ENCODE assay signal across 37 mouse cellular contexts in the genomic region with DNA sequence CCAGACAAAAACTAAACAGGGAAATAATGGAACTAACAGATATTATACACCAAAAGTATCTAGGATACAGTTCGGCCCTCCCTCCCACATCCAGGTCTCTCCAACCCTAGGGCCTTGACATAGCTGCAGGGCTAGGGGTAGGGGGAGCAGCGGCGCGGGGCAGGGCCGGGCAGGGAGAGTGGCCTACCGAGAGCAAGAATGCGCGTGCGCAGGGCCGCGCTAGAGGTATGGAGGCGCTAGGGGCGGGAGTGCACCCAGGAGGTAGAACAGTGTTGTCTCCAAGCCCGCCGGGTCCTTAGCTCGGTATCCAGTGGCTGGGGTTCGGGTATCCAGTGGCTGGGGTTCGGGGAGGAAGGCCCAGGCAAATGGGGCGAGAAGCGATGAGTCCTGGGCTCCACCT. TPM values are rescaled to one million over a fixed set of nuclear protein-coding genes. Genes with fewer than 3 reads are reported as not detected.
DNase-seq lines count a peak whose midpoint lies in the region; ATAC-seq and TF ChIP-seq lines count a peak whose summit lies in the region.
"Had no signal": no experiment of that assay in that cellular context is flagged by ENCODE, and none has a peak within 500 bp of the region (broad histone marks: within the 10 kb centered on the region; RNA-seq: fewer than 3 reads in every experiment).

No protein-coding gene starts in this region.

- H3K27ac ChIP-seq in heart, embryonic 10.5 days: no peak overlapping the region
- H3K27ac ChIP-seq in heart, embryonic 12.5 days (ENCODE audit: poor library complexity, severe bottlenecking): no peak overlapping the region
- H3K27ac ChIP-seq in ES-E14 (ENCODE audit: insufficient read depth, low read depth, low read length, poor library complexity, severe bottlenecking): peak overlapping the region; percentile 44; the same call in 1 of the 2 replicates
- H3K27ac ChIP-seq: embryonic facial prominence, embryonic 10.5 days; embryonic facial prominence, embryonic 13.5 days; forebrain, embryonic 12.5 days; forebrain, embryonic 15.5 days; heart, adult 2 months; heart, embryonic 15.5 days; hindbrain, embryonic 10.5 days; hindbrain, embryonic 14.5 days; hindbrain, postnatal 0 days had no signal

- no peaks in the 10 kb centered on the region for H3K4me1 ChIP-seq in heart, embryonic 10.5 days
- H3K4me1 ChIP-seq in heart, embryonic 12.5 days (replicated peaks): no peaks in the 10 kb centered on the region
- H3K4me1 ChIP-seq in E14TG2a.4 (replicated peaks; ENCODE audit: low read depth, low read length): peaks cover 6% of the 10 kb centered on the region; the same call in 1 of the 2 replicates
- no peaks in the 10 kb centered on the region for H3K4me1 ChIP-seq in ES-E14 (ENCODE audit: control insufficient read depth in 2 of 2, insufficient read depth in 2 of 2, low read length in 2 of 2, poor library complexity in 1 of 2)
- H3K4me1 ChIP-seq: embryonic facial prominence, embryonic 10.5 days; embryonic facial prominence, embryonic 13.5 days; forebrain, embryonic 12.5 days; forebrain, embryonic 15.5 days; heart, embryonic 15.5 days; hindbrain, embryonic 10.5 days had no signal

- no peak for ATAC-seq in heart, embryonic 12.5 days (ENCODE audit: insufficient number of reproducible peaks, low FRiP score)
- ATAC-seq: forebrain, embryonic 15.5 days; hindbrain, postnatal 0 days; inflammation-experienced regulatory T-cells, adult 6 months; intestine, embryonic 16.5 days; Patski had no signal

- no peaks in the 10 kb centered on the region for H3K27me3 ChIP-seq in heart, embryonic 10.5 days (ENCODE audit: insufficient read depth, poor library complexity, severe bottlenecking)
- H3K27me3 ChIP-seq in heart, embryonic 12.5 days (replicated peaks): no peaks in the 10 kb centered on the region
- no peaks in the 10 kb centered on the region for H3K27me3 ChIP-seq in E14TG2a.4 (ENCODE audit: insufficient read depth, low read length)
- H3K27me3 ChIP-seq: embryonic facial prominence, embryonic 13.5 days; forebrain, embryonic 12.5 days; forebrain, embryonic 15.5 days; heart, embryonic 15.5 days; Patski had no signal

- no peak overlapping the region for H3K4me2 ChIP-seq in heart, embryonic 12.5 days
- H3K4me2 ChIP-seq: embryonic facial prominence, embryonic 13.5 days; forebrain, embryonic 12.5 days; forebrain, embryonic 15.5 days; heart, embryonic 11.5 days; heart, embryonic 15.5 days; hindbrain, embryonic 14.5 days had no signal

- peaks cover 4% of the 10 kb centered on the region for H3K9me3 ChIP-seq in heart, embryonic 10.5 days
- H3K9me3 ChIP-seq in heart, embryonic 12.5 days (replicated peaks): peaks cover 7% of the 10 kb centered on the region
- H3K9me3 ChIP-seq in E14TG2a.4 (ENCODE audit: low read length) (no peaks in the 10 kb centered on the region), ES-E14 (ENCODE audit: control insufficient read depth, insufficient read depth, low read depth, low read length) (no peaks in the 10 kb centered on the region)

- peak; percentile 73 for DNase-seq in heart, embryonic 10.5 days (ENCODE audit: low spot score)
- peak; percentile 83 for DNase-seq in ES-E14 (ENCODE audit: low read depth, low spot score)
- peak; percentile 95 for DNase-seq in ZHBTc4 (ENCODE audit: low read depth, low spot score)
- DNase-seq in gastrocnemius, postnatal 10 days: no peak
- DNase-seq in layer of hippocampus, adult 9-11 months: no peak
- no peak for DNase-seq in urinary bladder, postnatal 10 days (ENCODE audit: low spot score)
- DNase-seq: adrenal gland, postnatal 10 days; adrenal gland, postnatal 36 days; cerebellum, adult 11 months; cerebellum, adult 2 months; cerebellum, adult 9-11 months; cerebellum, postnatal 36 days; embryo, embryonic 11 days; gastrocnemius, postnatal 36 days; heart, adult 2 months; heart, postnatal 10 days; heart, postnatal 36 days had no signal

- H3K9ac ChIP-seq in heart, embryonic 12.5 days: no peak overlapping the region
- peak overlapping the region; percentile 81 for H3K9ac ChIP-seq in ES-E14 (ENCODE audit: insufficient read depth, low read depth, low read length, poor library complexity, severe bottlenecking)
- H3K9ac ChIP-seq: embryonic facial prominence, embryonic 13.5 days; forebrain, embryonic 12.5 days; forebrain, embryonic 15.5 days; heart, embryonic 15.5 days; hindbrain, embryonic 14.5 days had no signal

- H3K4me3 ChIP-seq in heart, embryonic 10.5 days: no peak overlapping the region
- H3K4me3 ChIP-seq in heart, embryonic 12.5 days: no peak overlapping the region
- H3K4me3 ChIP-seq in E14TG2a.4 (replicated peaks; ENCODE audit: low read length) (peak overlapping the region; percentile 78), ES-E14 (ENCODE audit: insufficient read depth in 1 of 2, low read depth in 1 of 2, low read length in 2 of 2, poor library complexity in 1 of 2, severe bottlenecking in 1 of 2) (peak overlapping the region; percentile 64 to 88)
- H3K4me3 ChIP-seq: embryonic facial prominence, embryonic 10.5 days; embryonic facial prominence, embryonic 13.5 days; erythroblast, embryonic 14.5 days; forebrain, embryonic 12.5 days; forebrain, embryonic 15.5 days; heart, adult 2 months; heart, embryonic 15.5 days; hindbrain, embryonic 10.5 days had no signal

- no peak for TF ChIP-seq CTCF in E14TG2a.4 (conservative IDR thresholded peaks at IDR 0.05; ENCODE audit: low read length)

- whole genome bisulfite sequencing in heart, embryonic 10.5 days: 49% methylated on average over 20 of the region's 20 CpGs
- WGBS in heart, embryonic 12.5 days: 38% methylated on average over 20 of the region's 20 CpGs

- in situ Hi-C loops in ES-E14 (cut with MboI; ENCODE audit: low sequenced_read_pairs in 2 of 2, unreplicated experiment in 2 of 2): no loop called here

- H3K36me3 ChIP-seq in heart, embryonic 10.5 days: no peaks in the 10 kb centered on the region
- H3K36me3 ChIP-seq in heart, embryonic 12.5 days: no peaks in the 10 kb centered on the region
- H3K36me3 ChIP-seq in E14TG2a.4 (ENCODE audit: insufficient read depth, low read length): no peaks in the 10 kb centered on the region
- no peaks in the 10 kb centered on the region for H3K36me3 ChIP-seq in ES-E14 (ENCODE audit: control insufficient read depth, insufficient read depth, low read length, poor library complexity, severe bottlenecking)
- H3K36me3 ChIP-seq: embryonic facial prominence, embryonic 10.5 days; embryonic facial prominence, embryonic 13.5 days; forebrain, embryonic 12.5 days; forebrain, embryonic 15.5 days; G1E; heart, embryonic 15.5 days; hindbrain, embryonic 10.5 days had no signal

TF ChIP-seq in ES-E14, 5 proteins besides CTCF, POLR2A, EP300 and RAD21:
- TF ChIP-seq MAFK (IDR thresholded peaks at IDR 0.05; ENCODE audit: insufficient read depth, low read depth, low read length) (no peak), HCFC1 (IDR thresholded peaks at IDR 0.05; ENCODE audit: borderline replicate concordance, insufficient read depth, low read length) (no peak), ZNF384 (IDR thresholded peaks at IDR 0.05; ENCODE audit: low read depth, low read length) (no peak), CHD2 (IDR thresholded peaks at IDR 0.05; ENCODE audit: low read depth, low read length) (no peak), ZC3H11A (IDR thresholded peaks at IDR 0.05; ENCODE audit: borderline replicate concordance, low read depth, low read length) (no peak)

RNA-seq across cellular contexts. Expression of gene Gm17067, which starts 23.0 kb away (rescaled TPM):
- not detected in 2 replicates for polyA plus RNA-seq in heart, embryonic 10.5 days (2016; fragmentation: Nextera tagmentation; extraction: Ambion mirVana)
- polyA plus RNA-seq in heart, embryonic 12.5 days (2016; fragmentation: Nextera tagmentation; extraction: Ambion mirVana): not detected in 2 replicates
- 45.3 and 50.6 TPM in 2 replicates for total RNA-seq in ES-E14 (2012; rRNA removed)
- total RNA-seq in gastrocnemius, postnatal 10 days (2021): not detected
- total RNA-seq: gastrocnemius, adult 8-10 months; gastrocnemius, postnatal 36 days; granulocyte monocyte progenitor cell, adult 5-6 weeks; heart, adult 2 months; heart, postnatal 10 days; heart, postnatal 36 days; hindbrain, postnatal 0 days had no signal
- polyA plus RNA-seq: cerebellum, adult 2 months; cortical plate, adult 2 months; embryonic facial prominence, embryonic 10.5 days; embryonic facial prominence, embryonic 13.5 days; erythroblast, embryonic 14.5 days; forebrain, embryonic 12.5 days; forebrain, embryonic 15.5 days; G1E; heart, adult 2 months; heart, embryonic 11.5 days; heart, embryonic 15.5 days; hindbrain, embryonic 10.5 days; hindbrain, embryonic 14.5 days; hindbrain, postnatal 0 days; inflammation-experienced regulatory T-cells, adult 6 months; intestine, embryonic 16.5 days; Patski had no signal

RNA-seq across cellular contexts. Expression of gene Vmn2r62, which starts 43.5 kb away (rescaled TPM):
- not detected in 2 replicates for polyA plus RNA-seq in heart, embryonic 10.5 days (2016; fragmentation: Nextera tagmentation; extraction: Ambion mirVana)
- not detected in 2 replicates for polyA plus RNA-seq in heart, embryonic 12.5 days (2016; fragmentation: Nextera tagmentation; extraction: Ambion mirVana)
- 0.05 TPM in 1 of 2 replicates, not detected in the other for total RNA-seq in ES-E14 (2012; rRNA removed)
- not detected for total RNA-seq in gastrocnemius, postnatal 10 days (2021)
- total RNA-seq: adrenal gland, adult 18-20 months; adrenal gland, postnatal 10 days; adrenal gland, postnatal 36 days; G1E; gastrocnemius, adult 8-10 months; gastrocnemius, postnatal 36 days; granulocyte monocyte progenitor cell, adult 5-6 weeks; heart, adult 2 months; heart, postnatal 10 days; heart, postnatal 36 days; hindbrain, postnatal 0 days had no signal
- polyA plus RNA-seq: cerebellum, adult 2 months; cortical plate, adult 2 months; embryonic facial prominence, embryonic 10.5 days; embryonic facial prominence, embryonic 13.5 days; erythroblast, embryonic 14.5 days; forebrain, embryonic 12.5 days; forebrain, embryonic 15.5 days; G1E; heart, adult 2 months; heart, embryonic 11.5 days; heart, embryonic 15.5 days; hindbrain, embryonic 10.5 days; hindbrain, embryonic 14.5 days; hindbrain, postnatal 0 days; inflammation-experienced regulatory T-cells, adult 6 months; intestine, embryonic 16.5 days had no signal

RNA-seq across cellular contexts. Expression of gene Zfp975, which starts 57.3 kb away (rescaled TPM):
- 9.0 and 9.9 TPM in 2 replicates for polyA plus RNA-seq in heart, embryonic 10.5 days (2016; fragmentation: Nextera tagmentation; extraction: Ambion mirVana)
- polyA plus RNA-seq in heart, embryonic 12.5 days (2016; fragmentation: Nextera tagmentation; extraction: Ambion mirVana): 8.1 and 8.5 TPM in 2 replicates
- total RNA-seq in ES-E14 (2012; rRNA removed): 21.2 and 22.9 TPM in 2 replicates
- 1 to 10 TPM; 3.2 to 4.3 TPM for total RNA-seq in gastrocnemius, postnatal 10 days (2021)
- polyA plus RNA-seq: erythroblast, embryonic 14.5 days had no signal

Comparison
In these comparisons a context has a peak if more than half of its experiments do, and no peak if none do; other contexts are left out.
1. DNase-seq: peak in heart, embryonic 10.5 days (single experiment), ES-E14 (single experiment) and ZHBTc4 (single experiment); none in gastrocnemius, postnatal 10 days (single experiment), layer of hippocampus, adult 9-11 months (single experiment) and urinary bladder, postnatal 10 days (single experiment).
2. H3K4me3 ChIP-seq: peak in E14TG2a.4 (single experiment) and ES-E14 (2 of 2); none in heart, embryonic 10.5 days (single experiment) and heart, embryonic 12.5 days (single experiment).
3. RNA of gene Gm17067, which starts 23.0 kb away (total RNA-seq): 45.3 to 50.6 TPM in ES-E14; not detected in gastrocnemius, postnatal 10 days; every median in the first group is over 10 times any median in the second.